Mouse (Mus musculus): ENCODE results near the gene Insl3. TPM values are rescaled to one million over a fixed set of nuclear protein-coding genes. Genes with fewer than 3 reads are reported as not detected.
A peak's percentile ranks its signal among the peaks of the same experiment; 100 is the strongest.

The Insl3 gene
- total and polyA plus RNA-seq, 2 experiments from 2014 or later, result 1.4 to 1.8 TPM

- 44% methylated on average over 25 of the region's 25 CpGs for WGBS
- no peak overlapping the region for H3K27ac ChIP-seq (ENCODE audit: low read depth, low read length)
- no peak for DNase-seq
- no peak overlapping the region for H3K4me3 ChIP-seq (ENCODE audit: low read depth, low read length)
- ATAC-seq, result peak; percentile 28
- H3K36me3 ChIP-seq (ENCODE audit: insufficient read depth), result peaks cover 45% of the 10 kb centered on the region
- H3K4me1 ChIP-seq (ENCODE audit: insufficient read depth), result no peaks in the 10 kb centered on the region; the same call in 1 of the 2 replicates
- no peak for TF ChIP-seq CTCF (IDR thresholded peaks at IDR 0.05; ENCODE audit: low read depth)
- no peaks in the 10 kb centered on the region for H3K9me3 ChIP-seq (ENCODE audit: low read length)
- no peak overlapping the region for H3K9ac ChIP-seq
- 0 out of 2 replicates have a peak overlapping the region, but pooled peaks have one; percentile 38 for H3K4me2 ChIP-seq (ENCODE audit: low read depth)
- no peaks in the 10 kb centered on the region for H3K27me3 ChIP-seq (ENCODE audit: insufficient read depth, low read length)
These were observed 20.3 kb downstream of the Insl3 start for GRCm38 (mm10) chr8:71709134-71709799.

DNA sequence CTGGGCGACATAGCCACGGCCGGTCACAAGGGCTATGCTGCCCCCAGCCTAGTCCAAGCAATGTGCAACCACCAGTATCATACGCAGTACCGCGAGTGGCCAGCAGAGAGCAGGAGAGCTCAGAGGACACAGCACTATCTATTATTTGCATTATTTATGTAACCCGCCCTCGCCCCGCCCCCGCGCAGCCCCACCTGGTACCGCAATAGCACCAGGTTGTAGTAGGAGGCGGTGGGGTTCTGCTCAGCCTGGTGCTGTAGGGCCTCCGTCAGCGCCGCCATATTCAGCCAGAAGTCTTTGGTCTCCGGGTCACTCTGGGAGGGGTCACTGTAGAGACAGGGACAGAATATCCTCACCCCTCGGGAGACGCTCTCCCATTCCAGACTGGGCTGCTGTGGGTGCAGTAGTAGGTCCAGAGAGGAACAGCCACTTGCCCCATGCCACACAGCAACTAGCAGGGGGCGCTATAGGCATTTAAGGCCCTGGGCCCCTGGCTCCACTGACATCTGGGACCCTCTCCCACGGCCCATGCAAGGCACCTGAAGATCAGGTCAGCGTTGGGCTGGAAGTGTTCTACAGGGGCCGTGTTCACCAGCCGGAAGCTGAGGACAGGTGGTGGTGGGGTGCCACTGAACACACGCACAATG, 20.9 kb downstream of the Insl3 start:
- 18% methylated on average over 25 of the region's 25 CpGs for WGBS
- H3K27ac ChIP-seq (ENCODE audit: low read depth, low read length), result no peak overlapping the region
- ATAC-seq (peak; percentile 83), DNase-seq (peak; percentile 85)
- no peaks in the 10 kb centered on the region; the same call in 1 of the 2 replicates for H3K4me1 ChIP-seq (ENCODE audit: insufficient read depth)
- no peak overlapping the region for H3K9ac ChIP-seq
- no peaks in the 10 kb centered on the region for H3K9me3 ChIP-seq (ENCODE audit: low read length)
- H3K4me2 ChIP-seq (ENCODE audit: low read depth), result peak overlapping the region; percentile 38
- H3K27me3 ChIP-seq (ENCODE audit: insufficient read depth, low read length), result no peaks in the 10 kb centered on the region
- no peak overlapping the region for H3K4me3 ChIP-seq (ENCODE audit: low read depth, low read length)
- peak; percentile 84 for TF ChIP-seq CTCF (IDR thresholded peaks at IDR 0.05; ENCODE audit: low read depth)
- H3K36me3 ChIP-seq (ENCODE audit: insufficient read depth), result peaks cover 50% of the 10 kb centered on the region

GRCm38 (mm10) chr8:71711574-71711973, 22.6 kb downstream of the Insl3 start:
- Histone ChIP-seq H3K4me1 (ENCODE audit: insufficient read depth) (no peaks in the 10 kb centered on the region; the same call in 1 of the 2 replicates), H3K36me3 (ENCODE audit: insufficient read depth) (peaks cover 62% of the 10 kb centered on the region), H3K27me3 (ENCODE audit: insufficient read depth, low read length) (no peaks in the 10 kb centered on the region), H3K9ac (no peak overlapping the region), H3K27ac (ENCODE audit: low read depth, low read length) (no peak overlapping the region), H3K4me2 (ENCODE audit: low read depth) (no peak overlapping the region), H3K4me3 (ENCODE audit: low read depth, low read length) (no peak overlapping the region), H3K9me3 (ENCODE audit: low read length) (no peaks in the 10 kb centered on the region)
- DNase-seq, result no peak
- WGBS, result 79% methylated on average over 2 of the region's 2 CpGs
- no peak for ATAC-seq
- no peak for TF ChIP-seq CTCF (IDR thresholded peaks at IDR 0.05; ENCODE audit: low read depth)

DNA sequence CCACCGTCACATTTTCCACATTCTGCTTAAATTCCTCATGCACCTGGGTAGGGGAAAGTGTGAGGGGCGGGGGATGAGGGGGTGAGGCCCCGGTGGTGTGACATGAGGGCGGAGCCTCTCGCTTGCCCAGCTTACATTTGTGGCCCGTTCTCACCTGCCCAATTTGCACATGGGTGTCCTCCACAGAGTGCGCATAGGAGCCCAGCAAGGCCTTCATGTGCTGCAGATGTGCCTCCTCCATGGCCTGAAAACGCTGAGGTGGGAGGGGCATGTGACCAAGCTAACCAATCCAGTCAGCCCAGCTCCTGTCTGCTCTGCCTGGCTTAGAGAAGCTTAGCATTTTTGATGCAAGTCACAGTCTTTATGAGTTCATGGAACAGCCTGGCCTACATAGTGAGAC, 26.5 kb downstream of the Insl3 start:
- no peak overlapping the region for H3K4me3 ChIP-seq (ENCODE audit: low read depth, low read length)
- peaks cover 70% of the 10 kb centered on the region for H3K36me3 ChIP-seq (ENCODE audit: insufficient read depth)
- H3K27ac ChIP-seq (ENCODE audit: low read depth, low read length), result no peak overlapping the region
- WGBS, result 73% methylated on average over 8 of the region's 8 CpGs
- peaks cover 22% of the 10 kb centered on the region for H3K4me1 ChIP-seq (ENCODE audit: insufficient read depth)
- DNase-seq (no peak), ATAC-seq (no peak)
- no peak for TF ChIP-seq CTCF (IDR thresholded peaks at IDR 0.05; ENCODE audit: low read depth)
- no peaks in the 10 kb centered on the region for H3K27me3 ChIP-seq (ENCODE audit: insufficient read depth, low read length)
- H3K9me3 ChIP-seq (ENCODE audit: low read length), result no peaks in the 10 kb centered on the region
- no peak overlapping the region for H3K4me2 ChIP-seq (ENCODE audit: low read depth)
- no peak overlapping the region for H3K9ac ChIP-seq

DNA sequence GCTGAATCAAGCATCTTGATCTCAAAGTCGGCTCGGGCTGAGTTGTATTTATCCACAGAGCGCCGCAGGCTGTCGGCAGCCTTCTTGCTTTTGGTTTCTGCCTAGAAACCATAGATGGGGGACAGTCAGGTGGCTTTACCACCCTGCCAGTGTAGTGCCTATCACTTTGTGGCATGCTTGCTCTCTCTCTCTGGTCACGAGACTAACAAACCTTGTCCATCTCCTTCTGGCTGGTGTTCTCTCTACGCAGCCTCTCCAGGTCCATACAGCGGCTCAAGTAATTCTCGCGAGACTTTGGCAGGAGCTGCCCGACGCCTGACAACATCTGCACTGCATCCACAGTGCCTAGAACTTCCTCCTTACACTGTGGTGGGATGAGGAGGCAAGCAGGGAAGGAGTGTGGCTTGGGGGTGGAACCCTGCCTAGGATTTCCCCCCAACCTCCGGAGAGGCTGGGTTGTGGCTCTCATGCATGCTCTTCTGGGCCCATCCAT, 27.6 kb downstream of the Insl3 start:
- no peak for ATAC-seq
- DNase-seq, result no peak
- Histone ChIP-seq H3K27me3 (ENCODE audit: insufficient read depth, low read length) (no peaks in the 10 kb centered on the region), H3K4me3 (ENCODE audit: low read depth, low read length) (no peak overlapping the region), H3K9me3 (ENCODE audit: low read length) (no peaks in the 10 kb centered on the region), H3K4me2 (ENCODE audit: low read depth) (no peak overlapping the region), H3K36me3 (ENCODE audit: insufficient read depth) (peaks cover 64% of the 10 kb centered on the region), H3K27ac (ENCODE audit: low read depth, low read length) (no peak overlapping the region), H3K9ac (no peak overlapping the region), H3K4me1 (ENCODE audit: insufficient read depth) (peaks cover 29% of the 10 kb centered on the region)
- no peak for TF ChIP-seq CTCF (IDR thresholded peaks at IDR 0.05; ENCODE audit: low read depth)
- WGBS, result 91% methylated on average over 13 of the region's 13 CpGs

GRCm38 (mm10) chr8:71717096-71717495, 28.1 kb downstream of the Insl3 start:
- H3K27ac ChIP-seq (ENCODE audit: low read depth, low read length), result no peak overlapping the region
- DNase-seq, result no peak
- peaks cover 29% of the 10 kb centered on the region for H3K4me1 ChIP-seq (ENCODE audit: insufficient read depth)
- no peak for TF ChIP-seq CTCF (IDR thresholded peaks at IDR 0.05; ENCODE audit: low read depth)
- H3K9ac ChIP-seq, result no peak overlapping the region
- 84% methylated on average over 12 of the region's 12 CpGs for WGBS
- no peaks in the 10 kb centered on the region for H3K9me3 ChIP-seq (ENCODE audit: low read length)
- no peak overlapping the region for H3K4me3 ChIP-seq (ENCODE audit: low read depth, low read length)
- H3K27me3 ChIP-seq (ENCODE audit: insufficient read depth, low read length), result no peaks in the 10 kb centered on the region
- peaks cover 60% of the 10 kb centered on the region for H3K36me3 ChIP-seq (ENCODE audit: insufficient read depth)
- no peak overlapping the region for H3K4me2 ChIP-seq (ENCODE audit: low read depth)
- no peak for ATAC-seq

GRCm38 (mm10) chr8:71718252-71718651, 29.2 kb downstream of the Insl3 start:
- DNase-seq (no peak), ATAC-seq (no peak)
- TF ChIP-seq CTCF (IDR thresholded peaks at IDR 0.05; ENCODE audit: low read depth), result no peak
- Histone ChIP-seq H3K27me3 (ENCODE audit: insufficient read depth, low read length) (no peaks in the 10 kb centered on the region), H3K27ac (ENCODE audit: low read depth, low read length) (0 out of 2 replicates have a peak overlapping the region, but pooled peaks have one; percentile 15), H3K4me1 (ENCODE audit: insufficient read depth) (peaks cover 29% of the 10 kb centered on the region), H3K4me2 (ENCODE audit: low read depth) (no peak overlapping the region), H3K9me3 (ENCODE audit: low read length) (no peaks in the 10 kb centered on the region), H3K36me3 (ENCODE audit: insufficient read depth) (peaks cover 49% of the 10 kb centered on the region), H3K4me3 (ENCODE audit: low read depth, low read length) (no peak overlapping the region), H3K9ac (no peak overlapping the region)
- WGBS, result 29% methylated on average over 3 of the region's 3 CpGs

Data from forebrain, postnatal 0 days (tissue).